Mouse (Mus musculus) lung, embryonic 15.5 days (tissue): ENCODE results near the gene Bmp6. TPM values are rescaled to one million over a fixed set of nuclear protein-coding genes. Genes with fewer than 3 reads are reported as not detected.

ENCODE experiments used
- ATAC-seq: fragments of 200-750 bp; cut with Nextera tagmentation; 2 replicates; pipeline ENCODE4 v1.8.0; 2017; ENCODE audit warnings: moderate number of reproducible peaks, borderline replicate concordance; ENCODE audit not compliant: low FRiP score, low TSS enrichment; ENCODE audit errors: extremely low read depth
- H3K27ac ChIP-seq: fragments of 300-500 bp; sonication (generic); 2 replicates; pipeline ENCODE4 v1.5.1; 2015; ENCODE audit warnings: moderate library complexity, mild to moderate bottlenecking, inconsistent platforms
- H3K27me3 ChIP-seq: fragments of 300-500 bp; sonication (generic); 2 replicates; pipeline ENCODE4 v1.6.1; 2015; ENCODE audit warnings: inconsistent platforms
- H3K36me3 ChIP-seq: fragments of 300-500 bp; sonication (generic); 2 replicates; pipeline ENCODE4 v1.6.1; 2015; ENCODE audit warnings: inconsistent platforms
- H3K4me1 ChIP-seq: fragments of 300-500 bp; sonication (generic); 2 replicates; pipeline ENCODE4 v1.6.1; 2015; ENCODE audit warnings: inconsistent platforms
- H3K4me2 ChIP-seq: fragments of 300-500 bp; sonication (generic); 2 replicates; pipeline ENCODE4 v1.6.1; 2015; ENCODE audit warnings: inconsistent platforms, mild to moderate bottlenecking, moderate library complexity
- H3K4me3 ChIP-seq: fragments of 300-500 bp; sonication (generic); 2 replicates; pipeline ENCODE4 v1.5.1; 2015; ENCODE audit warnings: mild to moderate bottlenecking, inconsistent platforms
- H3K9ac ChIP-seq: fragments of 300-500 bp; sonication (generic); 2 replicates; pipeline ENCODE4 v1.6.1; 2015; ENCODE audit warnings: inconsistent platforms
- H3K9me3 ChIP-seq: fragments of 300-500 bp; sonication (generic); 2 replicates; pipeline ENCODE4 v1.6.1; 2016; ENCODE audit warnings: inconsistent platforms
- WGBS: fragments of 180-500 bp; shearing (Covaris S2); methylation state at CpG from one replicate; pipeline ENCODE4 v1.1.7; 2015; 5-methylcytosine and 5-hydroxymethylcytosine counted together
- polyA plus RNA-seq: library from polyadenylated mRNA; unstranded; fragments of >200 nt; fragmentation: Nextera tagmentation; extraction: Ambion mirVana; gene quantifications from 2 replicates; pipeline ENCODE4 v1.2.1, GENCODE M21; 2015

Bmp6 gene
- polyA plus RNA-seq, 1 experiment from 2014 or later, result 1.2 TPM

DNA sequence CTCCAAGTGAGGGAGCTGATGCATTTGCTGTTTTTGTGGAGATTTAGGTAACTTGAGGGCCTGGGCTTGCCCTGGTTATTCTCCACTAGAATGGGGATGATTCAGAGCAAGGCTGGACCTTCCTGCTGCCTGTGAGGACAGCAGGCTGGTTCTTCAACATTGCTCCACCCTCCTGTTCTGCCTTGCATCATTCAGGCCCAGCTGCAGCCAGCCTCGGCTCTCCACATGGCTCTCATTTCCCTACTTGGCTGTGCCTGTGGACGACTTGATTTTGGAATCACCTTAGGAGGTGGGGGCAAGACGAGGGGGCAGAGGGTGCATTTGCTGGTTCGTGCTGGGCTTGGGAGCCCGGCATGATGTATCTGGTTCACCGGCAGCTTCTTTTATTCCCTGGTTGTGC lies 53.8 kb downstream of the Bmp6 start:
- Histone ChIP-seq H3K4me3 (no peak overlapping the region), H3K4me2 (no peak overlapping the region), H3K27ac (no peak overlapping the region), H3K4me1 (no peaks in the 10 kb centered on the region), H3K36me3 (no peaks in the 10 kb centered on the region), H3K9me3 (no peaks in the 10 kb centered on the region), H3K9ac (no peak overlapping the region), H3K27me3 (no peaks in the 10 kb centered on the region)
- 66% methylated on average over 6 of the region's 6 CpGs for WGBS
- ATAC-seq, result no peak

DNA sequence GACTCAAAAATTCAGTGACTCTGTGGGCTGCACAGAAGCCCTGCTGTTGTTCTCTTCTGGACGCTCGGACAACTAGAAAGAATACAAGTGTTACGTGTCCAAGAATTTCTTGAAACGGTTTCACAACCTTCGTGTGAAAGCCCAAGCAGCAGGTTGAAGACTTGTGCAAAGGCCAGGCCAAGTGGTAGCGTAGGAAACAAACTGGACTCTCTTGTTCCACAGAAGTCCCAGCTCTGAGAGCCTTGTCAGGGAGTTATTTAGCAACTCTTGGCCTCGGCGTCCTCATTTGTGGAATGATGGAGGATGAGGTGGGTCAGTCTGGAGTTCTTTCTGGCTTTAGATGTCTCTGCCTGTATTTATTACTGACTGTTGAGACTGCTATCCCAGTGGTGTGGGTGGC lies 55.8 kb downstream of the Bmp6 start:
- no peaks in the 10 kb centered on the region for H3K36me3 ChIP-seq
- WGBS, result 81% methylated on average over 8 of the region's 8 CpGs

DNA sequence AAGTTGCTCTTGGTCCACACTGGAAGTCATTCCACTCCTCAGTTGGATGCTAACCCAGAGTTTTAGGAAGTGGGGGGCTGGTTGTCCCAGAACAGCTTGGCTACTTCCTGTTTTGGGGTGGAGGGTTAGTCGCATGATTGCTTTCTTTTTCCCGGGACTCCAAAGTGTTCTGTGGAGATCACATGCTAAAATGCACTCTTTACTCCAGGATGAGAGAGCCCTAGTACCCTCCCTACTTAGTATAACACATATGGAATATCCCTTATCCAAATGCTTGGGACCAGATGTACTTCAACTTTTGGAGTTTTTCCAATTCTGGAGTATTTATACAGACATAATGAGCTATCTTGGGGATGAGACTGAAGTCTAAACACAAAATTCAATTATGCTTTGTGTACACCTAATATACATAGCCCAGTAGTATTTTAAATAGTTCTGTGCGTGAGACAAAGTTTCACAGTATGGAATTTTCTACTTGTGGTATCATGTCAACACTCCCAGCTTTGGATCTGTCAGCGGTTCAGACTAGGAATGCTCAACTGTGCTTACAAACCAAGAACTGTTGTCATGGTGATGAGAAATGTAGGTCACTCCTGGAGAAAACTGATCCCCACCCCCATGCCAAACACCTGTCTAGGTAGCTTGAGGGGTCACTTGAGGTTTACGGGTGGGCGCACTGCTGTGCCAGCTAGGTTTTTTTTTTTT lies 62.9 kb downstream of the Bmp6 start:
- no peaks in the 10 kb centered on the region for H3K27me3 ChIP-seq
- no peaks in the 10 kb centered on the region for H3K9me3 ChIP-seq
- peaks cover 35% of the 10 kb centered on the region for H3K4me1 ChIP-seq
- WGBS, result 32% methylated on average over 6 of the region's 6 CpGs
- no peak overlapping the region for H3K4me3 ChIP-seq
- ATAC-seq, result 0 out of 2 replicates have a peak, but pooled peaks have one; percentile 3
- no peak overlapping the region for H3K27ac ChIP-seq
- no peaks in the 10 kb centered on the region for H3K36me3 ChIP-seq
- H3K4me2 ChIP-seq, result no peak overlapping the region
- no peak overlapping the region for H3K9ac ChIP-seq

More for the DNA sequence above, 55.8 kb downstream of the Bmp6 start:
- ATAC-seq, result no peak; the same call in 1 of the 2 replicates
- no peaks in the 10 kb centered on the region for H3K9me3 ChIP-seq
- no peak overlapping the region for H3K4me2 ChIP-seq
- no peak overlapping the region for H3K9ac ChIP-seq
- H3K27ac ChIP-seq, result no peak overlapping the region
- H3K4me1 ChIP-seq, result no peaks in the 10 kb centered on the region
- no peaks in the 10 kb centered on the region for H3K27me3 ChIP-seq
- H3K4me3 ChIP-seq, result no peak overlapping the region

DNA sequence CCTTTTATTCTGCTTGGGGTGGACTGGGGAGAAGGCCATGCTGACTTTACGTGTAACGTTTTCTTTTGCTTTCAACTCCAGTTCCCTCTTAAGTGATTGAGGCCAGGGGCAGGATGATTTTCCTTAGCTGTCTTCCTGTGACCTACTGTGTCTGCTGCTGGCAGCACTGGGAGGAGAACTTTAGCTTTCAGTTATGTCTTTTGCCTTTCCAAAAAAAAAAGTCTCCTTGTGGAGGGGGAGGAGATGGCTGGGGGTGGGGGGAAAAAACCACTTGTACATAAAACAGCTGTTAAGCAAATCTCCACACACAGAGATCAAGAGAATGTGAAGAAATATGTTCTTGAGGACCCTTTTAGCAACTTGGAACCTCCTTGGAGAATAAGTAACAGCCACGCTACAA lies 63.7 kb downstream of the Bmp6 start:
- 26% methylated on average over 3 of the region's 3 CpGs for WGBS
- Histone ChIP-seq H3K27ac (peak overlapping the region; percentile 29; the same call in 1 of the 2 replicates), H3K27me3 (no peaks in the 10 kb centered on the region), H3K36me3 (no peaks in the 10 kb centered on the region), H3K4me2 (no peak overlapping the region), H3K9ac (no peak overlapping the region), H3K4me1 (peaks cover 35% of the 10 kb centered on the region), H3K9me3 (no peaks in the 10 kb centered on the region), H3K4me3 (no peak overlapping the region)
- no peak for ATAC-seq

DNA sequence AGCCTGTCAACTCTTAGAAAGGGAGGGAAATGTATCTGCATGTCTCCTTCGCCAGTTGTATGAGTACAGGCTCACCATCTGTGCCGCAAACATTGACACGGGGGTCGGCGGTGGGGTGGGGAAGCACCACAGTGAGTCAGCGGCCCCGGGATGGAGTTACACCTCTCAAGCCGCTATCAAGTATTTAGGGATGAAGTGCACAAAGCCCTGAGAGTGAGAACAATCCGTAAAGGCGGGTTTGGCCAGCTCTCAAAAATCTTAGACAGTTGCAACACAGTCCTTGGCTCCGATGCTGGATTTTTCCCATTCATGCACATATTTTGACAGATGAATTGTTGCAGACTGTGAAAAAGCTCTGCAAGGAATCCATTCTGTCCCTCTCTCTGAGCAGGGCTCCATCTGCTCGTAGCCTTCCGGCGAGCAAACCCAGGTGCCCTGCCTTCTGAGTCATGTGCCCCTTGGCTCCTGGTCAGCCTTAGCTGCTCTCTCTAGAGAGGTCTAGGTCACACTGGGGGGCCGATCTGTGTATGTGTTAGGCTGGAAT lies 65.5 kb downstream of the Bmp6 start:
- 9% methylated on average over 15 of the region's 15 CpGs for WGBS

DNA sequence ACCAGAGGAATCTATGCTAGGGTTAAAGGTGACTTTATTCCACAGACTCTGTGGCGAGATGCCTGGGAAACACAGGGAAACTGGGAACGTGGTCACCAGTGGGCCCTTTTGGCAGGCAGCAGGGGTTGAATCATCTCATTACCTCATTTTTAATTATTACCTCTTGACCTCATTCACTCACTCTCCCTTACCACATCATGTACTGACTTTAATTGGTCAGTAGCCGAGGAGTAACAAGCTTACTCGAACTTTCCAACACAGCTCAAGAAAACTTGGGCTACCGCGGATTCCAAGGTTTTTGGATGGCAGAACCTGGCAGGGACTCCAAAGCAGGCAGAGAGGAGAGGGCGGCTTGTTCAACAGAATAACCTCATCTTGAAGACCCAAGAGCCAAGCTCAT lies 74.9 kb downstream of the Bmp6 start:
- Histone ChIP-seq H3K4me1 (no peaks in the 10 kb centered on the region), H3K4me2 (no peak overlapping the region), H3K4me3 (no peak overlapping the region), H3K36me3 (no peaks in the 10 kb centered on the region), H3K9ac (no peak overlapping the region), H3K27ac (no peak overlapping the region), H3K27me3 (no peaks in the 10 kb centered on the region), H3K9me3 (no peaks in the 10 kb centered on the region)
- WGBS, result 88% methylated on average over 7 of the region's 7 CpGs
- no peak for ATAC-seq

More for the DNA sequence above, 65.5 kb downstream of the Bmp6 start:
- H3K9me3 ChIP-seq, result no peaks in the 10 kb centered on the region
- no peak overlapping the region; the same call in 1 of the 2 replicates for H3K9ac ChIP-seq
- H3K36me3 ChIP-seq, result no peaks in the 10 kb centered on the region
- peak overlapping the region; percentile 50 for H3K4me2 ChIP-seq
- H3K27me3 ChIP-seq, result no peaks in the 10 kb centered on the region
- peak overlapping the region; percentile 15; the same call in 1 of the 2 replicates for H3K4me3 ChIP-seq
- peaks cover 35% of the 10 kb centered on the region for H3K4me1 ChIP-seq
- peak; percentile 85 for ATAC-seq
- peak overlapping the region; percentile 85 for H3K27ac ChIP-seq

DNA sequence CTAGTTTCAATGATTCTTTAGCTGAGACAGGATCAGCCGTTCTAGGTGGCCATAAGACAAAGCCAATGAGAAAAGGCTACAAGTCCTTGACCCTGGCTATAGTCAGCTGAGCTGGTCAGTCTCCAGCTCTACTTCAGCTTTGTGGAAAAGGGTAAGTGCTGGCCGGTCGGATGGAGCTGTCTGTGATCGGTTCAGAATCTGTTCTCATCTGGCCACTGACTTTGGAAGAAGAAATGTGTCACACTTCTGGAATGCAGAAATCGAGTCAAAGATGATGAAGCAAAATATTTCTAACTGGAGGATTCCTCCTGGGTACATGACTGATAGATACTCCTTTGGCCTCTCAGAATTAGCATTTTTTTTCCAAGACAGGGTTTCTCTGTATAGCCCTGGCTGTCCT lies 77.6 kb downstream of the Bmp6 start:
- ATAC-seq, result no peak
- Histone ChIP-seq H3K4me1 (no peaks in the 10 kb centered on the region), H3K9me3 (no peaks in the 10 kb centered on the region), H3K4me3 (no peak overlapping the region), H3K36me3 (no peaks in the 10 kb centered on the region), H3K9ac (no peak overlapping the region), H3K27me3 (no peaks in the 10 kb centered on the region), H3K27ac (no peak overlapping the region), H3K4me2 (no peak overlapping the region)
- WGBS, result 74% methylated on average over 5 of the region's 5 CpGs

DNA sequence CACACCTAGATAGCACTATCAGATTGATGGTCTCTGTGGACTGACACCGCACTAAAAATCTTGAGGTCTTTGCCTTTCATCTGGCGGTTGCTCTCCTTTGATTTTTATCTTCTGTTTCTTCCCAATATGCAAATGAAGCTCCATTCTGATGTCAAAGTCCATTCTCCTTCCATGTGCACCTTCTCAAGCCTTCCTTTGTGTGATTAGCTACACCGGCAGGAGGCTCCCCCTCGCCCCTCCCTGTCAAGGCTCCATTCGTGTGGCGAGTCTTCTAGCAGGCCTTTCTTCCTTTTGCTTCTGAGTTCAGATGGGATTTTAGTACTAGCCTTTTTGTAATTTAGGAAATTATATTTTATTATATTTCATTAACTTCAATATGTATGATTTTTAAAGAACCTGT lies 80.4 kb downstream of the Bmp6 start:
- H3K9ac ChIP-seq, result no peak overlapping the region
- H3K27ac ChIP-seq, result no peak overlapping the region
- no peaks in the 10 kb centered on the region for H3K36me3 ChIP-seq
- no peaks in the 10 kb centered on the region for H3K4me1 ChIP-seq
- ATAC-seq, result no peak
- H3K9me3 ChIP-seq, result no peaks in the 10 kb centered on the region
- no peak overlapping the region for H3K4me3 ChIP-seq
- WGBS, result 73% methylated on average over 6 of the region's 6 CpGs
- H3K27me3 ChIP-seq, result no peaks in the 10 kb centered on the region
- H3K4me2 ChIP-seq, result no peak overlapping the region

DNA sequence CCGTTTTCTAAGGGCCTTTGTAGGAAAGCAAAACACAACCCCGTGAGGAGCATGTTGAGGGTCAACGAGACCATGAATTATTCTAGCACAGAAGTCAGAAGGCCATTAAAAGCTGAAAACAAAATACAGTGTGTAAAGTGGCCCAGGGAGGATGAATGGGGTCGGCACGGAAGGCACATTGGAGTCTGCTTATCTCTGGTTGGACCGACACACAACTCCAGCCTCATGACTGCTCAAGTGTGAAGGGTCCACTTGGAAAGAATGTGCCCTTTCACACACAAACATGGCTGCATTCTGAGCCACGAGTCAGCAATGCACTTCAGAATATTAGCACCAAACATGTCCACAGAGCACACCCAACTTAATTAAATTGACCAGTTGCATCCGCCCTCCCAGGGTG lies 84.8 kb downstream of the Bmp6 start:
- no peak overlapping the region for H3K4me3 ChIP-seq
- no peaks in the 10 kb centered on the region for H3K27me3 ChIP-seq
- no peaks in the 10 kb centered on the region for H3K36me3 ChIP-seq
- H3K9me3 ChIP-seq, result no peaks in the 10 kb centered on the region
- no peak overlapping the region for H3K27ac ChIP-seq
- WGBS, result 74% methylated on average over 8 of the region's 8 CpGs
- ATAC-seq, result no peak
- no peaks in the 10 kb centered on the region for H3K4me1 ChIP-seq
- no peak overlapping the region for H3K4me2 ChIP-seq
- H3K9ac ChIP-seq, result no peak overlapping the region

DNA sequence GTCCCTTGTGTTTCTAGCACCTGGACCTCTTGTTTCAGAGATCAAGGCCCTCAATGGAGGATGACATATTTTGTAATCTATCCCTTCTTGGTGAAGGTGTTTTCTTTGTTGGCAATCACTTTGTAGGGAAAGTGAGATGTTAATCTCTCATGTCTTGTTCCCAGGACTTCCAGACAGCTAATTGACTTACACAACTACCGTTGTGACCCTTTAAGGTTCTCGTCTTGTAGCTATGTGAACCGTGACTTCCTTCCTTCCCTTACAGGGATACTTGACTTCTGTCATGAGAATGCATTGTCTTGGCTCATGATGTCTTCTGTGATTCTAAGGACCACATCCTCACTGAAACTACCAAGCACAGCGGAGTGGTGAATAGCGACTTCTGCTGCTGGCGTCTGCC lies 85.2 kb downstream of the Bmp6 start:
- Histone ChIP-seq H3K9me3 (no peaks in the 10 kb centered on the region), H3K4me3 (no peak overlapping the region), H3K9ac (no peak overlapping the region), H3K27ac (no peak overlapping the region), H3K4me1 (no peaks in the 10 kb centered on the region), H3K4me2 (no peak overlapping the region), H3K27me3 (no peaks in the 10 kb centered on the region), H3K36me3 (no peaks in the 10 kb centered on the region)
- 74% methylated on average over 6 of the region's 6 CpGs for WGBS
- no peak for ATAC-seq

DNA sequence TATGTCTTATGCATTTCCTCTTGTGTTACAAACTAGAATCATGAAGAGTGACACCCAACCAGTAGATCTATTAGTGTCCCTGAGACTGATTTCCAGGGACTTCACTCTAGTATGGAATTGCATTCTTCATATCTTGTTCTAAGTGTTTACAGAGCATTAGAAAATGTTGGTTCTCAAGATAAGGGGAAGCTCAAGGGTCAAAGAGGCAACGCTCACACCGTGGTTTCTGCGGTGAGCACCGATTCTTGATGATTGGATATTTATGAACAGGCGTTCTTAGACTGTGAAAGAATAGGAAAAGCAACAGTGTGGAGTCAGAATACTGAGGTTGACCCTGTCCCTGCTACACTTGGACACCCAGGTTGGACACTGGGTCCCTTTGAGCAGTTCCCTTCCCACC lies 89.9 kb downstream of the Bmp6 start:
- no peak for ATAC-seq
- Histone ChIP-seq H3K4me1 (no peaks in the 10 kb centered on the region), H3K27ac (no peak overlapping the region), H3K9ac (no peak overlapping the region), H3K36me3 (no peaks in the 10 kb centered on the region), H3K27me3 (no peaks in the 10 kb centered on the region), H3K4me2 (no peak overlapping the region), H3K4me3 (no peak overlapping the region), H3K9me3 (no peaks in the 10 kb centered on the region)
- WGBS, result 45% methylated on average over 5 of the region's 5 CpGs

DNA sequence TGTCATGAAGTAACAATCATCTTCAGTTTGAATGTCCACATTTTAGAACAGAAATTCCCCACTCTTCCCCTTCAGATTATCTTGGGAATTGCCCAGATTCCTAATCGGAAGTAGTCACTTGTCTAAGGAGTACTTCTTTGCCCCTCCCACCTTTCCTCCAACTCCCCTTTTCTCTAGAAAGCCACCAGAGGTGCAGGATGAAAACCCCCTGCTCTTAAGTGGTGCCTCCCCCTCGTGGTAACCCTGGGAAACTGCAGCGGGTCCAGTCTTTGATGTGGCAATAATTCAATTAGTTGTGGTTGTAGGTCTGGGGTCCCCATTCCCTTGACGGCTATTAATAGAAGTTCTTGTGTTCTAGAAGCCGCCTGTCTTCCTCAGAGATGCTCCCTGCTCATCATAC lies 93.0 kb downstream of the Bmp6 start:
- no peak for ATAC-seq

More for the DNA sequence above, 93.0 kb downstream of the Bmp6 start:
- H3K9ac ChIP-seq, result no peak overlapping the region
- no peaks in the 10 kb centered on the region for H3K4me1 ChIP-seq
- H3K36me3 ChIP-seq, result no peaks in the 10 kb centered on the region
- no peak overlapping the region for H3K4me2 ChIP-seq
- H3K27ac ChIP-seq, result no peak overlapping the region
- no peaks in the 10 kb centered on the region for H3K27me3 ChIP-seq
- no peaks in the 10 kb centered on the region for H3K9me3 ChIP-seq
- 34% methylated on average over 5 of the region's 5 CpGs for WGBS
- H3K4me3 ChIP-seq, result no peak overlapping the region
